Mouse (Mus musculus) G1E (cell line): ENCODE results near the gene Ldah.

Experiments used
- CTCF ChIP-seq: IDR thresholded peaks from 2 replicates; pipeline ENCODE4 v1.5.1; 2012; ENCODE audit warnings: low read depth, low read length, inconsistent platforms, mixed read lengths
- GATA1 ChIP-seq: IDR thresholded peaks from 2 replicates; pipeline ENCODE4 v1.6.1; 2012; ENCODE audit warnings: borderline replicate concordance, low read length, inconsistent platforms, mixed read lengths
- GATA2 ChIP-seq: IDR thresholded peaks from 2 replicates; pipeline ENCODE4 v1.6.1; 2012; ENCODE audit warnings: low read depth, low read length, inconsistent platforms, borderline replicate concordance
- TAL1 ChIP-seq: conservative IDR thresholded peaks from 2 replicates; pipeline ENCODE4 v1.6.1; 2012; ENCODE audit warnings: low read depth, low read length, inconsistent platforms, mixed read lengths

GRCm38 (mm10) chr12:8331489-8332173, 123.7 kb downstream of the Ldah start:
- TF ChIP-seq CTCF: no peak
- no peak for TF ChIP-seq GATA1
- no peak for TF ChIP-seq TAL1
- no peak for TF ChIP-seq GATA2
